Mouse (Mus musculus) liver, postnatal 0 days (tissue): ENCODE results near the gene Dhrs3. TPM values are rescaled to one million over a fixed set of nuclear protein-coding genes. Genes with fewer than 3 reads are reported as not detected.

Experiments
- ATAC-seq: fragments of 200-750 bp; cut with Nextera tagmentation; 2 replicates; pipeline ENCODE4 v1.8.0; 2017; ENCODE audit warnings: mild to moderate bottlenecking, moderate library complexity
- DNase-seq: peaks from one replicate; pipeline ENCODE4 v3.0.0-alpha.2; 2016
- H3K27ac ChIP-seq: fragments of 300-500 bp; sonication (generic); 2 replicates; pipeline ENCODE4 v1.5.1; 2014; ENCODE audit warnings: antibody characterized with exemption, moderate library complexity, mild to moderate bottlenecking, low read depth
- H3K27me3 ChIP-seq: fragments of 300-500 bp; sonication (generic); 2 replicates; pipeline ENCODE4 v1.6.1; 2014; ENCODE audit warnings: low read length, control low read depth, mixed read lengths; ENCODE audit not compliant: insufficient read depth
- H3K36me3 ChIP-seq: fragments of 300-500 bp; sonication (generic); replicated peaks from 2 replicates; pipeline ENCODE4 v1.6.1; 2014; ENCODE audit warnings: mild to moderate bottlenecking, control low read depth, low read length, moderate library complexity, mixed read lengths; ENCODE audit not compliant: insufficient read depth
- H3K4me1 ChIP-seq: fragments of 300-500 bp; sonication (generic); 2 replicates; pipeline ENCODE4 v1.6.1; 2014; ENCODE audit warnings: antibody characterized with exemption, mild to moderate bottlenecking, control low read depth; ENCODE audit not compliant: insufficient read depth
- H3K4me2 ChIP-seq: fragments of 300-500 bp; sonication (generic); 2 replicates; pipeline ENCODE4 v1.6.1; 2014; ENCODE audit warnings: low read depth, mild to moderate bottlenecking, low read length, moderate library complexity, mixed read lengths
- H3K4me3 ChIP-seq: fragments of 300-500 bp; sonication (generic); 2 replicates; pipeline ENCODE4 v1.5.1; 2014; ENCODE audit warnings: low read depth, low read length
- H3K9ac ChIP-seq: fragments of 300-500 bp; sonication (generic); replicated peaks from 2 replicates; pipeline ENCODE4 v1.6.1; 2014; ENCODE audit warnings: mild to moderate bottlenecking, moderate library complexity
- H3K9me3 ChIP-seq: fragments of 300-500 bp; sonication (generic); 2 replicates; pipeline ENCODE4 v1.6.1; 2016; ENCODE audit warnings: mild to moderate bottlenecking, control low read depth, low read length, mixed read lengths
- CTCF ChIP-seq: sonication (generic); IDR thresholded peaks from 2 replicates; pipeline ENCODE4 v1.5.1; 2016; ENCODE audit warnings: antibody characterized with exemption, low read depth
- EP300 ChIP-seq: IDR thresholded peaks from 2 replicates; pipeline ENCODE4 v1.6.1; 2016; ENCODE audit warnings: antibody characterized with exemption, low read depth, mild to moderate bottlenecking
- WGBS: fragments of 180-500 bp; shearing (Covaris S2); extraction: QIAGEN DNeasy Blood & Tissue Kit; methylation state at CpG from one replicate; pipeline ENCODE4 v1.1.7; 2014; ENCODE audit not compliant: insufficient replicate concordance; 5-methylcytosine and 5-hydroxymethylcytosine counted together
- polyA plus RNA-seq: library from polyadenylated mRNA; unstranded; fragments of >200 nt; fragmentation: Nextera tagmentation; extraction: Ambion mirVana; gene quantifications from 2 replicates; pipeline ENCODE4 v1.2.1, GENCODE M21; 2015

Gene Dhrs3
- polyA plus RNA-seq, 1 experiment from 2014 or later, result 49.8 TPM

GRCm38 (mm10) chr4:144890690-144891120, 1.9 kb upstream of the Dhrs3 start:
- H3K4me1 ChIP-seq, result peaks cover 11% of the 10 kb centered on the region
- H3K27me3 ChIP-seq, result no peaks in the 10 kb centered on the region
- no peaks in the 10 kb centered on the region for H3K9me3 ChIP-seq
- peak overlapping the region; percentile 26; the same call in 1 of the 2 replicates for H3K9ac ChIP-seq
- no peak overlapping the region for H3K4me3 ChIP-seq
- DNase-seq (peak; percentile 46), ATAC-seq (no peak)
- no peaks in the 10 kb centered on the region for H3K36me3 ChIP-seq
- 12% methylated on average over 7 of the region's 7 CpGs for WGBS
- peak overlapping the region; percentile 87; the same call in 1 of the 2 replicates for H3K4me2 ChIP-seq
- TF ChIP-seq CTCF, result peak; percentile 97
- TF ChIP-seq EP300, result no peak
- H3K27ac ChIP-seq, result peak overlapping the region; percentile 93

- Histone ChIP-seq H3K27me3 (no peaks in the 10 kb centered on the region), H3K9me3 (no peaks in the 10 kb centered on the region), H3K9ac (peak overlapping the region; percentile 84), H3K4me1 (peaks cover 11% of the 10 kb centered on the region), H3K4me3 (0 out of 2 replicates have a peak overlapping the region, but pooled peaks have one; percentile 78), H3K36me3 (no peaks in the 10 kb centered on the region), H3K4me2 (peak overlapping the region; percentile 87), H3K27ac (peak overlapping the region; percentile 93)
- peak; percentile 39 for DNase-seq
- ATAC-seq, result no peak
- 46% methylated on average over 10 of the region's 10 CpGs for WGBS
- no peak for TF ChIP-seq EP300
- TF ChIP-seq CTCF, result no peak
Measured at GRCm38 (mm10) chr4:144891121-144891711, 1.4 kb upstream of the Dhrs3 start.

- Histone ChIP-seq H3K27ac (peak overlapping the region; percentile 93), H3K36me3 (no peaks in the 10 kb centered on the region), H3K4me2 (peak overlapping the region; percentile 87), H3K9me3 (no peaks in the 10 kb centered on the region), H3K9ac (peak overlapping the region; percentile 84), H3K4me3 (peak overlapping the region; percentile 78), H3K27me3 (no peaks in the 10 kb centered on the region), H3K4me1 (peaks cover 11% of the 10 kb centered on the region)
- WGBS, result 20% methylated on average over 5 of the region's 5 CpGs
- DNase-seq (no peak), ATAC-seq (no peak)
- TF ChIP-seq EP300 (no peak), CTCF (no peak)
Measured at GRCm38 (mm10) chr4:144891743-144892132, 889 bp upstream of the Dhrs3 start.

GRCm38 (mm10) chr4:144892937-144893272, 278 bp downstream of the Dhrs3 start:
- TF ChIP-seq EP300 (no peak; the same call in 1 of the 2 replicates), CTCF (no peak)
- peak overlapping the region; percentile 78 for H3K4me3 ChIP-seq
- no peaks in the 10 kb centered on the region for H3K36me3 ChIP-seq
- peak; percentile 28 for ATAC-seq
- peak overlapping the region; percentile 87 for H3K4me2 ChIP-seq
- H3K27ac ChIP-seq, result peak overlapping the region; percentile 93
- peaks cover 20% of the 10 kb centered on the region for H3K4me1 ChIP-seq
- no peak for DNase-seq
- 0% methylated on average over 12 of the region's 12 CpGs for WGBS
- peak overlapping the region; percentile 84 for H3K9ac ChIP-seq
- no peaks in the 10 kb centered on the region for H3K27me3 ChIP-seq
- H3K9me3 ChIP-seq, result no peaks in the 10 kb centered on the region

GRCm38 (mm10) chr4:144893561-144894486, 1.2 kb downstream of the Dhrs3 start:
- peak overlapping the region; percentile 93 for H3K27ac ChIP-seq
- H3K4me3 ChIP-seq, result peak overlapping the region; percentile 78
- H3K9ac ChIP-seq, result peak overlapping the region; percentile 84
- peaks cover 3% of the 10 kb centered on the region; the same call in 1 of the 2 replicates for H3K36me3 ChIP-seq
- TF ChIP-seq CTCF, result no peak
- no peak for TF ChIP-seq EP300
- DNase-seq, result peak; percentile 69
- H3K9me3 ChIP-seq, result no peaks in the 10 kb centered on the region
- peak overlapping the region; percentile 87 for H3K4me2 ChIP-seq
- H3K4me1 ChIP-seq, result peaks cover 25% of the 10 kb centered on the region
- 1% methylated on average over 44 of the region's 44 CpGs for WGBS
- ATAC-seq, result peak; percentile 4; the same call in 1 of the 2 replicates
- H3K27me3 ChIP-seq, result no peaks in the 10 kb centered on the region

GRCm38 (mm10) chr4:144894487-144895210, 2.0 kb downstream of the Dhrs3 start:
- no peak for TF ChIP-seq CTCF
- peak; percentile 30; the same call in 1 of the 2 replicates for TF ChIP-seq EP300
- DNase-seq (peak; percentile 28), ATAC-seq (no peak)
- Histone ChIP-seq H3K27me3 (no peaks in the 10 kb centered on the region), H3K4me3 (peak overlapping the region; percentile 78), H3K9me3 (no peaks in the 10 kb centered on the region), H3K4me1 (peaks cover 28% of the 10 kb centered on the region), H3K36me3 (peaks cover 5% of the 10 kb centered on the region; the same call in 1 of the 2 replicates), H3K4me2 (peak overlapping the region; percentile 87), H3K9ac (peak overlapping the region; percentile 84), H3K27ac (peak overlapping the region; percentile 93)
- WGBS, result 9% methylated on average over 11 of the region's 11 CpGs
